Mouse (Mus musculus) liver, adult (tissue): ENCODE results near the gene Gls.
A peak's percentile ranks its signal among the peaks of the same experiment; 100 is the strongest.

Experiments
- GATA4 ChIP-seq: IDR thresholded peaks from 2 replicates; pipeline ENCODE4 v1.6.1; 2014; ENCODE audit warnings: mild to moderate bottlenecking, low read length; ENCODE audit not compliant: insufficient replicate concordance

The Gls gene

DNA sequence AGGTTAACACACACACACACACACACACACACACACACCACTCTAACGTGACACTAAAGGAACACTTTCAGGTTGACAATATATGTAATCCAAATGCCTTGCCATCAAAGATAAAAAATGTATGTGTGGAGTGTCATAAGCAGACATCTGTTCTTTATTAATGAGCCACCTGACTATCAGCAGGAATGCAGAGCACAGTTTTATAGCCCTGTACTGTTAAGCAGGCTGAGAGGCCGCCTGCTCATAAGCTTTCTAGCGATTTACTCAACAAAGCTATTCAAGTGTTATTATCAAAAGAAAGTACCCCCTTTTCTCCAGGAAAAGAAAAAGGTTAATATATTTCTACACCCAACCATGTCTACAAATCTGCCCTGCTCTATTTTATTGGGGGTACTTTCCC is 57.0 kb downstream of the Gls start:
- TF ChIP-seq GATA4, result no peak

GRCm38 (mm10) chr1:52175321-52175720 is 57.7 kb downstream of the Gls start:
- TF ChIP-seq GATA4, result no peak

DNA sequence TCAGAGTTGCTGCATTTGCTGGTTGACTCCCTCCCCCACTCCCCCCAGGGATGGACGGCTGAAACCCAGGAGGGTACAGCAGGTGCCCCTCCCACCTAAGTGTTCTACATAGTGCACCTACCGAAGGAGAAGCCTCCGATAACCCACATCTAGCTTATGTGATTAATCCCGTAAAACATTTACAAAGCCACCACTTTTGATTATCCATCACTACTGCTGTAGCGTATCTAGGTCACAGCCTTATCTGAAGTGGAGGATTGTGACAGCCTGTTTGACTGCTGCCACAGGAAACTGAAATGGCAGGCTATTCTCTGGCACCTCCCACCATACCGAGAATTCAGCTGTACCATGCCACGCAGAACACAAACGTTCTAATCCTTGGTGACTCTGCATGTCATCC is 61.8 kb downstream of the Gls start:
- TF ChIP-seq GATA4, result no peak

- no peak for TF ChIP-seq GATA4
These were observed 62.3 kb downstream of the Gls start for GRCm38 (mm10) chr1:52170747-52171146.

DNA sequence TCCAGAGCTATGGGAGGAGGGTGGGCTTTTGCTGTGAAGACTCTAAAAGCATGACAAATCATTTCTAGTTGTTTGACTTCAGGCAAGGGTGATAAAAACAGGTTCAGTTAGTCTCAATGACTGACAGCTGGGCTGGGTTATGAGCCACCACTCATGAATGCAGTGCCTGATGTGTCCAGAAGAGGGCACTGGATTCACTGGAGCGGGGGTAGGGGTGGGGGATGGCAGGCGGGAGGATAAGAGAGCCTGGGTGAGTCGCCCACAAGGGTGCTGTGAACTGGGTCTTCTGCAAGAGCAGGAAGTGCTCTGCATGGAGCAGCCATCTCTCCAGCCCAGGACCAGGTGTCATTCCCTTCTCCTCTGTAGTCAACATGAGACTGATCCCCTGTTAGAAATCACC is 63.0 kb downstream of the Gls start:
- TF ChIP-seq GATA4, result no peak

- TF ChIP-seq GATA4, result no peak
These were observed 66.3 kb downstream of the Gls start for GRCm38 (mm10) chr1:52166652-52167220.

DNA sequence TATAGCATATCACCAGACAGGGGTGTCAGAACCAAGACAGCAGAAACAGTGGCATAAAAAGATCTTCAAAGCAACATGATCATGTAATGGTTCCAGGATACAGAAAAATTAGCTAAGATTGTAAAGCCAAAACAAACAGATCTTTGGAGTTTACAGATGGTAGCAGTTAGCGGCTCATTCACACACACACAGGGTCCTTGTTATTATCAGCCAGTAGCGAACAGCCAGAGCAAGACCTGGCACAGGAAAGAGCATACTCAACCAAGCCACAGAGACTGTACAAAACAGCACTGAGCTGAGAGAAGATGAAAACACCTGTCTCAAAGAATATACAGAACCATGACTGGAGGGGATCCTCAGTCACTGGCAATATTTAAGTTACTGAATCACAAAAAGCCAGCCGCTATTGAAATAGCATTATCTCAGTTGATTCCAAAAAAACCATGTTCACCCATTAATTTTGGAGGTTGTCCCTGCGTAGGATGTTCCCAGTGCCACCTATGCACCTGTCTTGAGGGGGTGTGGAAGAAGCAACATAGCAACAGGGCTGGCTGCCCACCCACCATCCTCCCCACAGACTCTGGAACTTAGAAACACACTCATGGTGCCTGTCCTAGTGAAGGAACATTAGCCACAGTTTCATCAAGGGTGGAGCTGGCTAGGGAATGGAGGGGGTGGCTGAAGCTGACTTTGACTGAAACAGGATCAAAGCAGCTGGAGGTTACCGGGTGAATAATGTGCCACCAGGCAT is 69.2 kb downstream of the Gls start:
- TF ChIP-seq GATA4, result no peak

DNA sequence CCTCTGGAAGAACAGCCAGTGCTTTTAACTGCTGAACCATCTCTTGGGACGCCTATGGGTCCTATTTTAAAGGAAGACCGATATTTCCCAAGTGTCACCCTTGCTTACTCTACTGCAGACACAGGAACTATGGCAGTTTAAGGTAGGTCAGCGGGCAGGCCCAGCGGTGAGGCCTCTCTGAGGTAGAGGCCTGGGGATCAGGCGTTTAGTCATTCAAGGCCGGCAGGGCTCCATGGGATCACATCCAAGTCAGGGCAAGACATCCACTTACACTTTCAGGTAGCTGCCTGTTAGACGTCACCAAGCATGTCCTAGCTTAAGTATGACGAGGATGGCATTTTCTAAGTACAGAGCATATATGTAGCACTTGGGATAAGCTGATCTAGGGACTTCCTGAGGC is 71.9 kb downstream of the Gls start:
- no peak for TF ChIP-seq GATA4

DNA sequence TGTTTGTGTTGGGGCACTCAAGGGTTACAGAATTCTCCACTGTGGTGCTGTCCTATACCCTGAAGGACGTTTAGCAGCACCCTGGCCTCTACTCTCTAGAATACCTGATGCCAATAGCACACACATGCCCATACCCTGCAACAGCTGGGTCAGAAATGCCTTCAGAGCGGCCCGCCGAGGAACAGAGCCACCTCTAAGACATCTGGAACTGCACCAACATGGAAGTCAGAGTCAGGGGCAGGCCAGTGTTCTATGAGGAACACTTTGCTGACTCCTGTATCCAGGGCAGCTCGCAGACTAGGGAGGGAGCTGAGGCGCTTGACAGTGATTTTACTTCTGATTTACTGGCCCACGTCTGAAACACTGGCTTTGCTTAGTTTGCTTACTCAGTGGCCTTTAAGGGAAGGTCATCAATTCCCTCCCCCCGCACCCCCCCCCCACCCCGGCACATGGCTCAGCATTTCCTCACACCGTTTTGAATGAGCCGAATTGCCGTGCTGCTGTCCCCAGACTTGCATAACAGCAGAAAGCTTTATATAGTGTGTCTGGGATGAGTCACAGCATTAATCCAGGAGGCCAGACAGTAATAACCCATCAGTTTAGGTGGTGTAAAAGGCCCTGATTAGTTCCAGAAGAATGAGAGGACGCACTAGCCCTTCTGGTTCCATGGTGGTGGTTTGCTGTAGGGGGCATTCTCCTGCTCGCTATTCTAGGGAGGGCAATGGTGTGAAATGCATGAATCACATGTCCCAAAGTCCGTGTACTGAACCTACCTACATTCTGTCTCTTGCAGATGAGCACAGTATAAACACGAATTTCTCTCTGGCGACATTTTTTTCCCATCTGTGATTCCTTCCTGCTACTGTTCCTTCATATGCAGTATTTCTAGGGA is 74.3 kb downstream of the Gls start:
- TF ChIP-seq GATA4, result no peak

GRCm38 (mm10) chr1:52158040-52158439 is 75.0 kb downstream of the Gls start:
- no peak for TF ChIP-seq GATA4

- no peak for TF ChIP-seq GATA4
These were observed 76.7 kb downstream of the Gls start for GRCm38 (mm10) chr1:52156351-52156750.

DNA sequence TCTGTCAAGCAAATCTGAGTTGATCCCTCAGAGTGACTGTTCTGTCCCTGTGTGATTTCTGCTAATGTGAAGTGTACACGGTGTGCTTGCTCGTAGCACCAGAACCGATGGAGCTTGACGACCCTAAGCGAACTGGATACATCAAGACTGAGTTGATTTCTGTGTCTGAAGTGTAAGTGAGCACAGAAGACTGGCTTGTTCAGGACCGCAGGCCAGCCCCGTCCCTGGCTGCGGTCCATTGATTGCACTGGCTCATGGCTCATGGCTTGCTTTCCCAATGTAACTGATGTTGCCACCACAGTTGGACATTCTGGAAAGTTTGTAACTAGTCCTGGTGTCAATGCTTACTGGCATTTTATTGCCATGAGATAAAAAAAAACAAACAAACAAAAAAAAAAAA is 78.1 kb downstream of the Gls start:
- TF ChIP-seq GATA4, result no peak

- no peak for TF ChIP-seq GATA4
These were observed 80.1 kb downstream of the Gls start for GRCm38 (mm10) chr1:52152936-52153335.

GRCm38 (mm10) chr1:52152369-52152768 is 80.7 kb downstream of the Gls start:
- TF ChIP-seq GATA4, result peak; percentile 60; the same call in 1 of the 2 replicates

- no peak for TF ChIP-seq GATA4
These were observed 81.9 kb downstream of the Gls start for GRCm38 (mm10) chr1:52151166-52151565.

DNA sequence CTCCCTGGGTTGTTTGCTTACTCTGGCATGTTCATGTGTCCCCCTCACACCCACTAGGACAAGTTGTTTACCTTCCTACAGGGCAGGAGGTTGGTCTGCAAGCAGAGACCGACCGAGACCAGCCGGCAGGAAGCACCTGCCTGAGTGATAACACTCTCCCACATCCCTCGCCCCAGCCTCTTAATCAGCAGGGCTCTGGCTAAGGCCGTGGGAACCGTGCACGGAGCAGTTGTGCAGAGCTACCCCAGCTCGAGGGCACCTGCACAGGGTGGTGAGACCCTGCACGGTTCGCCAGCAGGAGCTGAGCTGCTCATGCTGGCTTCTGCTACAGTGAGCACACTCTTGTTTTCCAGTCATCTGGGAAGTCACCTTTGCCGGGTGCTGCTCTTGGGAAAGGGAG is 82.4 kb downstream of the Gls start:
- TF ChIP-seq GATA4, result no peak
